Mouse (Mus musculus): Measurements from ENCODE around the gene Ociad1.
"Not testable (repeated sequence)": the region's sequence is repeated elsewhere in the genome, so short reads cannot be mapped to it uniquely, and the experiment has no call there.

Ociad1 gene

DNA sequence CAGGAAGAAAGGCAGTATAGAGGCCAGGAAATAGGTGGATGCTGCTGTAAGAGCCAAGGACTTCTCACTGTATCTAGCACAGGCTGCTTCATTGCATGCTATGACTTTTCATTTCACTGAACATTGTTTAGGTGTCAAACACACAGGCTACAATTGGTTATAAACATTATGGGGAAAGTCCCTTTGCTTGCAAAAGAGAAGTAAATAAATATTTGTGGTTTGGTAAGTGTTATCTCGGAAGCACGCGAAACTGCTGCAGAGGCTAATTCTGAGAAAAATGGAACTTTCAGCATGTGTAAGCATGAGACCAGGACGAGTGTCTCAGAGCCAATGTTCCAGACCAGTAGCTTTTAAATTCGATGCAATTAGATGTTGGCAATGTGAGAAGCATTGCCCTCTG lies 6.0 kb upstream of the Ociad1 start:
- no peak for DNase-seq

DNA sequence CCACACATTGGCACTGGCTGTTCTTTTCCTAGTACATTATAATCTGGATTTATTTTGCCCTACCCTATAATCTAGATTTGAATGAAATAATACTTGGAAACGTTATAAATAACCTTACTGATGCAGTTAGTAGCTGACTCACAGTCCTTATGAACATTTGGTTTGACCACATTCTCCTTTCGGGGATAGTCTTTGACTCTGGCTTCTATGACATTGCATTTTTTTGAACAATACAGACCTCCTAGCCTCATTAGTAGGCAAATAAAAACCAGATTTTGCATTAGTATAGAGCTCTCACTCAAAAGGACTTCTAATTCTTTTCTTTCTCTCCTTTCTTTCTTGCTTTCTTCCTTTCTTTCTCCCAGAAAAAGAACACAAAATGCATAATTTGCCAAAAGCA lies 2.7 kb upstream of the Ociad1 start:
- no peak for DNase-seq

DNA sequence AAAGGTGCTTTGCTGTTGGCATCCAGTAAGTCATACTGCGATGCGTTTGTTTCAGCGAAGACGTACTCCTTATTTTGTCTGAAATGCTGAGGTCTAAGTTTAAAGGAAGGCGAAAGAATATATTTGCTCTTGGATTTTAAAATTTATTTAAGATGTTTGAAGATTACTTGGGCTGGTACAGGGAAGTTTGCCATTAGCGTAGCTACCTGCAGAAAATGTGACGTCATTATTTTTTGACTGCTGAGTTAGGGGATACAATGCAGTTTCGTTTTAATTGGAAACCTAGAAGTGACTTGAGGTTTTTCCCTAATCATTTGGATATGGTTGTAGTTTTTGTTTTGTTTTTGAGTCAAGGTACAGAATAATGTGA lies 859 bp downstream of the Ociad1 start:
- DNase-seq, result no peak

DNA sequence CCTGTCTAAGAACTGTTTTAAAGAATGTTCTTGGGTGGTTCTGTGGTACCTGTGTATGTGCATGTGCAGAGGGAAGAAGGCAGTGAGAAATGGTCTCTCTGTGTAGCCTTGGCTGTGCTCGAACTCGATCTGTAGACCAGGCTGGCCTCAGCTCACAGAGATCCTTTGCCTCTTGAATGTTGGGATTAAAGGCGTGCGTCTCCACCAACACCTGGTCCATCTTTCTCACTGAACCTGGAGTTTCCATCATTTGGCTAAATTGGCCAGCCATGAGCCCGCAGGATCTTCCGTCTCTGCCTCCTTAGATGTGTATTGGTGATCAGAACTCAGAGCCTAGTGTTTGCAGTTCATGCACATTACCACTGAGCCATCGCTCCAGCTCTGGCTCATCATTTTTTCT lies 2.4 kb downstream of the Ociad1 start:
- DNase-seq, result no peak

GRCm38 (mm10) chr5:73295916-73296315 lies 3.3 kb downstream of the Ociad1 start:
- DNase-seq, result no peak

GRCm38 (mm10) chr5:73301601-73302307 lies 9.2 kb downstream of the Ociad1 start:
- DNase-seq, result no peak

GRCm38 (mm10) chr5:73304507-73304906 lies 11.9 kb downstream of the Ociad1 start:
- no peak for DNase-seq

GRCm38 (mm10) chr5:73306486-73306885 lies 13.9 kb downstream of the Ociad1 start:
- DNase-seq, result no peak

DNA sequence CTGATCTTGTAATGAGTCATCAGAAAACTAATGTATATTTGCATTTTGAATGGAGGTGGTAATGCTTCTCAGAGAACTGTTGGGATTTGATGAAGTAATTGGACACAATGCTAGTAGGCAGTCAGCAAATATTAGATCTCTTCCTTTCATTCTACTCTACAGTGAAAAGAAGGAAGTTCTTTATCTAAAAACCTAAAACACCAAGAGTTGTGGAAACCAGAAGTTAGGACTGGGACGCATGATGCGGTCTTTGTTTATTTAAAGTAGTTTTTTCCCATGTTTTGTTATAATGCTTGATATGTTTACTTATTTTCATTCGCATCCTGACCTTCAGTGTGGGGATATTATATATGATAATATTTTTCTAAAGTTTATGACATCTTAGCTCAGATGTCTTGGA lies 14.7 kb downstream of the Ociad1 start:
- DNase-seq, result no peak

DNA sequence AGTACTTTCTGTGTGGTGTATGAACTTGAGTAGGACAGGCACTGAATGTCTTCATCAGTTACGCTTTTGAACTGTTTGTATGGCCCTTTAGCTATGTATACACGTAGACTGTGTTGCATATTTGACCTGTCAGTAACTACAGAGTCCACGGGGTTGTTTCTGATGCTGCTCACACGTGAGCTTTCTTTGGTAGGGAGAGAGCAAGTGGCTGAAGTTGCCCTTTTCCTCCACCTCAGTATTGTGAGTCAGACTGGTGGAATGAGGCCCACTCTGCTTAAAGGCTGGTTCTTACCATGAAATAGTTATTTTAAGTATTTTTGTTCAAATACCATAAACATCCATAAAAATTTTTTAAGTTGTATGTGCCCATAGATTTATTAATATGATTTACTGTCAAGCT lies 16.9 kb downstream of the Ociad1 start:
- no peak for DNase-seq

DNA sequence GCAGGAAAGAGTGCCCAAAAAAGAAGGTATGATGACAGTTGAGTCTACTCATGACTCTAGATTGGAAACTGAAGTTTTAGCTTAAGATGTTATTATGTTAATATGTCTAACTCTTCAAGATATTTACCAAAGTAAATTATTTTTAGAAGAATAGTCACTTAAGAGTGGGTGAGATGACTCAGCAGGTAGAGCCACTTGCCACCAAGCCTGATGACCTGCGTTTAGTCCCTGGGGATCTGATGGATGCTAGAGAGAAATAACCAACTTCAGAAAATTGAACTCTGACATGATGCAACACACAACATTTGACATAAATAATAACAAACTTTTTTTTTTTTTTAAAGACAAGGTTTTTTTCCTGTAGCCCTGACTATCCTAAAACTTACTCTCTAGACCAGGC lies 17.8 kb downstream of the Ociad1 start:
- no peak for DNase-seq

- DNase-seq, result no peak
Observed at GRCm38 (mm10) chr5:73311458-73311857, 18.9 kb downstream of the Ociad1 start.

DNA sequence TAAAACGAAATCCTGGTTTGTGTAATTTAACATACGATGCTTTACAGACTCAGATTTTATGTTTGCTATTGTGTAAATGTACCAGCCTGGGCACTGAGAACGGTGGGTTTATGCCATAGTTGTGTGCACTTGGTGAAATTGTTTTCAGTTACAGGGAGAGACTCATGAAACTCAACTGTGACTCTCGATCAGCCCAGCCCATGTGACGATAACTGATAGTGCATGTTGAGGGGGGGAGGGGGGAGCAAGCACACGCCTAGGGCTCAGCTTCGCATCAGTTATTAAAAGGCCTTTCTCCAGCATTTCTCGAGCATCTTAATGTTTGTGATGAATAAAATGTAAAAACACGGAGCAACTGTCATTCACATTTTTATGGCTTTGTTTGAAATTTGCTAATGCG lies 21.0 kb downstream of the Ociad1 start:
- DNase-seq, result no peak

GRCm38 (mm10) chr5:73314654-73315053 lies 22.1 kb downstream of the Ociad1 start:
- DNase-seq, result no peak

GRCm38 (mm10) chr5:73319306-73319705 lies 26.7 kb downstream of the Ociad1 start:
- DNase-seq, result no peak

- not testable (repeated sequence) for DNase-seq
Observed at GRCm38 (mm10) chr5:73322684-73323083, 30.1 kb downstream of the Ociad1 start.

DNA sequence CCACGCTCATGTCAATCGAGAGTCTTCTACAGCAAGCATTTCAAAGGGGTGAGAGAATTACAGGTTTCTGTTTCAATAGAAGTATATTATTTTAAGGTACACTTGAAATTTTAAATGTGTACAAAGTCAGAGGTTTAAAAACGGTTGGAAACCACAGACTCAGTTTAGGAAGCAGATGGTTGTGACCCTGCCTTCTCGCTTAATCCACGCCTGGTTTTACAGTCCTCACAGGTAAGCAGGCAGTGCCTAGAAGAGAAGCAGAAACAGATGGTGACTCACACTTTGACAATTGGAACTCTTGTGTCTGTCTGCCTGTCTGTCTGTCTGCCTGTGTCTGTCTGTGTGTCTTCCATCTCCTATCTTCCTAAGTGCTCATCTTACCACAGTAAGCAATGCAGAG lies 31.0 kb downstream of the Ociad1 start:
- no peak for DNase-seq

DNA sequence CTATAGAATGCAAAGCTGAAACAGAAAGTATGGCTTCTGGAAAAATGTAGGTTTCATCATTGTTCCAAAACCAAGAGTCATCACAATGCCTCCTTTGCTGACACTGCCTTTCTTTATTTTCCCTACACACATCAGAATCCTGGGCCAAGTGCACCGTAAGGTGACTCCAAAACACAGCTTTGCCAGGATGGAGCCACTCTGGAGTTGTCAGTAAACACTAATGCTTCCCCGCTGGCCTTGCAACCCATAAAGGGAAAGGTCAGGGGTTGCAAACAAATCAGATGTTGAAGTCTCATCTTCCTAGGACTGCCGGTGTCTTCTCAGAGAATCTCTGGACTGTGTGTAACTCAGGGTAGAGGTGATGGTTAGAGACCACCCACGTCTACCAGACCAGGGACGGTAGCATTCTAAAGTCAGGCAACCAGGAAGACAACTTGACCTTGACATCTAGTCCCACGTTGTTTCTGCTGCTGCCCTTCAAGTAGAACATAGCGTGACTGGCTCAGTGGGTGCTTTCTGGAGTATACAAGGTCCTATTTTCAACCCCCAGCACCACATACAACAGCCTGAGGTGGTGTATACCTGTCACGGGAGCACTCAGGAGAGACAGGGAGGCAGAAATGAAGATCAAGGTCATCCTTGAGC lies 32.1 kb downstream of the Ociad1 start:
- DNase-seq, result no peak

GRCm38 (mm10) chr5:73331002-73331401 lies 38.4 kb downstream of the Ociad1 start:
- DNase-seq, result no peak

GRCm38 (mm10) chr5:73336448-73336847 lies 43.9 kb downstream of the Ociad1 start:
- no peak for DNase-seq

DNA sequence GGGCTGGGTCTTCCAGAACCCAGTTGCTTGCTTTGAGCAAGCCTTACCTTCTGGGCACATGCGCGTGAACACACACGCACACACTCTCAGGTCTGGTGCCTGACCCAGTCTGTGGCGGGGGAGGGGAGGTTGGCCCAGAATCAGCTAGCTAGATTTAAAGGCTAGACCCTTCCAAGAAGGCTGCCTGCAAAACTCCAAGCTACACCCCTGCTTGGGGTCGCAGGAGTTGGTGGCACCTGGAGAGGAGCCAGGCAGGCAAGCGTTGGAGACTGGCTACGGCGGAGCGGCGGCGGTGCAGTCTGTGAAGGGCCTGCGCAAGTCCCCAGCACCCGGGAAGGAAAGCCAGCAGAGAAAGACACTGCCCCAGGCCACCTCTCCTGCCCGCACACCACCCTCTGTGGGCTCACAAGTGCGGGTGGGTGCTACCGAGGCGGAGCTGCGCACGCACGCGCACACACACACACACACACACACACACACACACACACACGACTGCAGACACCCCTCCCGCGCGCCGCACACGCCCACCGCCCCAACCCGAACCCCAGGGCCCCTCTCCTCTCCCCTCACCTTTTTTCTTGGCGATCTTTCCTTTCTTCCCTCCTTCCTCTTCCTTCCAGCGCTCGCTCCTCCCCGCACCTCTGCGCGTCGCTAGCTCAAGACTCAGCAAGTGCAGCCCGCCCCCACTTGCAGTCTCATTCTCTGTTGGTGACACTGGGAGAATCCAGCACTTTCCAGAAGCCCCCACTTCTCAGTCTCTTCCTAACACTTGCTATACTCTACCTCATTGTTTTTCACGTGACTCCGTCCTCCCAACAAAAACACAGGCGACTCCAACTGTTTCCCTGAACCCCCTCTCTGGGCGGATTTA lies 45.6 kb downstream of the Ociad1 start:
- DNase-seq, result peak; percentile 33

GRCm38 (mm10) chr5:73338832-73339163 lies 46.2 kb downstream of the Ociad1 start:
- no peak for DNase-seq

GRCm38 (mm10) chr5:73339779-73340722 lies 47.5 kb downstream of the Ociad1 start:
- no peak for DNase-seq

Measured in lung, postnatal 10 days (tissue).